Mouse (Mus musculus) c-Kit-negative CD71-positive TER-119-positive erythroid progenitor cells, embryonic 14.5 days (primary cell): ENCODE data around the gene Cbln1.

Source experiments
- DNase-seq: peaks from one replicate; pipeline ENCODE4 v3.0.0-alpha.2; 2013; ENCODE audit warnings: low read depth, low spot score

Cbln1 gene

DNA sequence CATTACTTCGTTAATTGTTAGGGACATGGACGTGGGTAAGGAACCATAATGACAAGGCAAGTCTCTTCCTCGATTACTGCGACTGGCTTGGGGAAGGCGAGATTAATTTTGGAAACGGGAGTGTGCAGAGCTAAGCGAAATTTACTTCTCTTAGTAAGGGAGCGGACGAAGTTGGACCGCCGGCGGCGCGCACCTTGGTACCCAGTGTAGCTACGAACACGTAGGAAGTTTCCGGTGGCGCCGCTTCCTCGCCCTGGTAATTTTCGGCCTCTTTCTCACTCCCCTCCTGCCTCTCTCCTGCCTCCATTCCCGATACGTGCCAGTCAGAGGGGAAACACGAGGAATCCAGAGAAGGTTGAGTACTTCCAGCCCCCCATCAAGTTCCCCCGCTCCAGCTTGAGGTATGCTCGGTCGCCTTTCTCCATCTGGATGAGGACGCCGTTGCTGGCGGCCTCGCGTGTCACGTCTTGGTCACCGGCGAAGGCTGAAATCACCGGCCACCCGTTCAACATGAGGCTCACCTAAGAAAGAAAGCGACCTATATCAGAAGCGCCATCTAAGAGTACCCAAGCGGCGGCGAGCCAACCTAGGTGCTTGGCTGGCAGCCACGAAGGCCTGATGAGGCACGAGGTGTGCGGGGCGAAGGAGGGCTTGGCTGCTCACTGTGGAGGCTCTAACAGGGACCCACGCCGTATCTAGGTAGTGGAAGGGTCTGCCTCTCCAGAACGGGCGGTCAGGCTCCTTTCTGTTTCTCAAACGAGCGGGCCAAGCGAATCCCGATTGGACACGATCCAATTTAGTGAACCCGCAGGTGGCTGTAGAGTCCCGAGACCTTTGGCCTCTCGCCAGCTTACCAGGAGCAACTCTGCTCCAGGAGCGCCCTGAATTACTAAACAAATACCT lies 2.2 kb downstream of the Cbln1 start:
- no peak for DNase-seq

DNA sequence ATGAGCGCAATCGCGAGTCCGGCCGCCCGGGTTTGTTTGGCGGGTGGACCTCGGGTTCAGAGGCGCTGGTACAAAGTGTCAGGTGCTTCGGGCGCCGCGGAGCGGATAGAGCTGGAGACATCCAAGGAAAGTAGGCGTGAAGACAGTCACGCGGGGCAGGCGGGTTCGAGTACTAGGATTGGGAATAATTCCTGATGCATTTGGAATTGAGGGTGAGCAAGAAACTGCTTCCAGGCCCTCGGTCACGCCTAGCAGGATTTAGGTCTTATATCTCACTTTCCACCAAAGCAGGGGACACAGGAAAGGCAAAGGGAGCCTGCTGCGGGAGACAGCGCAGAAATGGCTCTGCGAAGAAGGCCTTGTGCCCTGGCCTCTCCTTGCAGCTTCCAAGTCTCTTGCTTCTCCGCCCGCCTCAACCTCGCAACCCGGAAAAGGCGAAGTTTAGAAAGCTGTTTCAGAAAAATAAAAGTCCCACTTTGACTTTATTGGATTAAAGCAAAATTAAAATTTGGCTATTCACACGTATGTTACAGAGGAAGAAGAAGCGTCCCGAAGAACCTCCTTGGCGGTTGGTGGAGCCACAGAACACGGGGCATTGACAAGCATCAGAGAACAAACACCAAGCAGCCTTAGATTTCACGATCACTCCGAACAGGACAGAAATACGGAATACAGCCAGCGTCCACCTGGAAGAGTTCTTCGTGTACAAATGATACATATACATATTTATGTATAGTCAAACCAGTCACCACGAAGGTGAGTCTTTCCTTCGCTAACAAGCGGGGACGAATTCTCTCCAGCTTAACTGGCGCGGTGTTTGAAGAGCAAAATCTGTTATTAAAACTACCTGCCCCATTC lies 3.2 kb downstream of the Cbln1 start:
- no peak for DNase-seq

DNA sequence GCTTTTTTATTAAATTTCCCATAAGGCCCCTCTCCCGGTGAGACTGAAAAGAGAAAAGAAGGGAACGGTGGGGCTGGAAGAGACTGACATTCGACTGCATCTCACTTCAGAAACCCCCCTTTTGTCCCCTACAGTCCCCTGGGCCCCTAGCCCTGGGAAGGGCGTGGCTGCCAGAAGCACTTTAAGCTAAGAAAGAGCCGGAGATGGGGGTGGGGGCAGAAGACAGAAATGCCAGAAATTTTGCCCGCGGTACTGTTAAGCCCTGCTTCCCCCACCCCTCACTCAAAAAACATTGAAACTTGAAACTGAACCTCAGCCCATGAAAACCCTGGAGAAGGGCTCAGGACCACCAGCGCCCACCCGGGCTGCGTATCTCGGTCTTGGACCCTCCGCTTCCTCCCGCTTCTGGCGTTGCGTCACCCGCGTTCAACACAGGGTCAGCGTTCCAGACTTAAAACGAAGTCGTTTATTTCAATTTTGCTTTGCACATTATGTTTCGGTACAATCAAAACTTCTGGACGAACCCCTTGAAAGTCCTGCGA lies 3.9 kb downstream of the Cbln1 start:
- no peak for DNase-seq

DNA sequence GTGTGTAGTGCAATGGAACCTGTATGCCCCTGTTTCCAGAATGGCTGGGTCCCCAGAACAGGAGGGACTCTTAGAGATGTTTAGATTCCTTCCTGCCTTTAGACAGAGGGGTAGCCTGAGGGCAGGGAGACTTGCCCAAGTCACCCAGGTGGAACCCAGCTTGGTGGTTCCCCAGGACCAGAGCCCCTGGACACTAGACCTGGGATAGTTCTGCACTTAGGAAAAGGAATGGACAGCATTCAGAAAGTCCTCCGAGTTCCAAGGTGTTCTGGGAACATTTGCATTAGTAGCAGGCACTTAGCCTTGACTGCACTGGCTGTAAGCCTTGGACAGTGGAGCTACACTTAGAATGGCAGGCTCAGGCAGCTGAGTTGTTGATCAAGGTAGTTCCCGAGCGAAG lies 4.5 kb downstream of the Cbln1 start:
- no peak for DNase-seq

DNA sequence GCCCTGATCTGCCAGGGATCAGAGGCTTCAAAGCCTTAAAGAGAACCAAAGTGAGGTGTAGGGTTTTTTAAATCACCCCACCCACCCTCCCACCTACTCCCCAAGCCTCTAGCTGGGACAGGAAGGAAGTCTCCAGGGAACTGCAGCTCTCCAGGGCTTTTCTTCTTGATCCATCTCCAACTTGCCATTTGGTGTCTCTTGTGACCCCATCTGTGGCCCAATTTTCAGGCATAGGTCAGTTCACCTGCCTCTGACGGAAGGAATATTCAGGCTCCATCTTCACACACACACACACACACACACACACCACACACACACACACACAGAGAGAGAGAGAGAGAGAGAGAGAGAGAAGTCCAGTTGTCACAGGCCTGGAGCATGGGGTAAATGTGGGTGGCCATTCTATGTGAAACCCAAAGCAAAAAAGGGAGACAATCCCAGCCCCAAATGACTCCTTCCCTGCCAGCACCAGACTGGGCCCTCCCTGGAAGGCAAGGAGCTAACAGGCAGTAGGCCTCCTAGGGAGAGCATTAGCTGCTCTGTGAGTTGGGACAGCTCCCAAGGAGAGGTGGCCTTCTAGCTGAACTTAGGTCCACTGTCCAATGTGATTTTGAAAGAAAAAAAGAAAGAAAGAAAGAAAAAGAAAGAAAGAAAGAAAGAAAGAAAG lies 5.3 kb downstream of the Cbln1 start:
- DNase-seq: no peak

DNA sequence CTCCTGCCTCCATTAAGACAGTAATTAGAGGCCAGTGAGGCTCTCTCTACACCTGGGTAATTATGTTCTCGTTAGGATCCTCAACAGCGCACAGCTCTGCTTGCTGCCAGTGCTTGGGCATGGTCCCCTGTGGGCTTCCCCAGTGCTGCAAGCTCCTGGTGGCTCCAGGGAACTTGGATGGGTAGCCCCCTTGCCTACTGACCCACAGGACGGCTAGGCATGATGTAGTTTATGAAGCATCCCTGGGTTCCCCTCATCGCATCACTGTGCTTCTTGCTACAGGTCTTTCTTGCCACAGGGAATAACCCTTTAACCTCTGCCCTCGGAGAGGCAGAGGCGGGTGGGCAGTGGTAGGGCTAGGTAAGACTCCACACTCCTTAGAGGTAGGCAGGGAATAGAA lies 6.1 kb downstream of the Cbln1 start:
- DNase-seq: no peak

DNA sequence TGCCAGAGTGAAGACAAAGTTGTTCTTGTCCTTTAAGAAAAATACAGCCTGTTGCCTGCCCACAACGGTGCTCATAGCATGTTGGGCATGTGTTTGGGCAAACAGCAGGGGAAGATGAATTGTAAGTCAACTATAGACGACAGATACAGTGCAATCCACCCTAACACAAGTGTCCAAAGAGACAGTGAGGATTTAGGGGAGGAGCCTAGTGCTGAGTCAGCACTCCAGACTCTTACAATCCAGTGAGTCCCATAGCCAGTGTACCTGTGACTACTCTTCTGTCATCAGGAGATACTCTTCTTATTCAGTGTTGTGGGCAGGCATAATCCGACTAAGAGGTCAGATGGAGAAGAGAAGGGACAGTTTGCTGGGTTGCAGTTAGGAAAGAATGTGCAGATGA lies 8.0 kb downstream of the Cbln1 start:
- no peak for DNase-seq

DNA sequence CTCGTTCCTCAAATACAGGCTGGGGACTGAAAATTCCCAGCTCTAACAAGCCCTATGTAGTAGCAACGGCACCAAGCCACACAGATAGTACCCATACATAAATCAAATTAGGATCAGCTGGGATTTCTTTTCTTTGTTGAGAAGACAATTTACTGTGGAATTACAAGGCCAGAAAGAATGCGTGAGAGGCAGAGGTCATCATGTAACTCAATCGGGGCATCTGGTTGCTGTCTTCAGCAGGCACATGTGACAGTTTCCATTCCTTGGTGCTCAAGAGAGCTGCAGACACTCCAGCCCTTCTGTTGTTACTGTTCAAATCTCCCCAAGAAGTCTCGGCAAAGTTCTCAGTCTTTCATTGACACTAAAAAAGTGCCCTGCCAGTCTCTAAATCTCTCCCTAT lies 10.6 kb downstream of the Cbln1 start:
- DNase-seq: no peak

DNA sequence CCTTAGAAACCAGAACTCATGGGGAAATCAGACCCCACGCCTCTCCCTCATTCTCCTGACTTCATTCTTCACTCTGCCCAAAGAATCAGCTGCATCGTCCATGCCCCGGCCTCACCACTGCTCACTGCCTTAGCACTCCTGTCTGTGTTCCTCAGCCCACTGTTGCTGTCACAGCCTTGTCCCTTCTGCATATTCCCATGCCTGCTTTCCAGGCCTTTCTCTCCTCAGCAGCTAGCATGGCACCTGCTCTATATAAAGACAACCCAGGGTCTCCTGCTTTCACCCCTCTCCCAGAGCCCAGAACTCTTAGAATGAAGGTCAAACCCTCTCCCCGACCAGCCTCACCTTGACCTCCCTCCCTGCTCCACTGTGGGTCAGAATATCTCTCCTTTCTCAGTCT lies 15.5 kb downstream of the Cbln1 start:
- no peak for DNase-seq

DNA sequence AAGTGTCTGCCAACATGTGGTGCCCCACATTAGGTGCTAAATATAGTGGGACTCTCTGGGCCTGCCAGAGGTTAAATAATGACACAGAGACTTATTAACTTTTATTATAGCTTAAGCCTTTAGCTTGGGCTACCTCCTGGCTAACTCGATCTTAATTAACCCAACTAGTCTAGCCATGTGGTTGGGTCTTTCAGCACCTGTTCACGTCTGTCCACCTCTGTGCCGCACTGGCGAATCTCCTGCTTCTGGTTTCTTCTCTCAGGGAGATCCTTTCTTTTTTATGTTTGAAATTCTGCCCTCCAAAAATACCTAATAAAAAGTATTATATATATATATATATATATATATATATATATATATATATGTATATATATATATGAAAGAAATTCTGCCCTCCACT lies 19.6 kb downstream of the Cbln1 start:
- no peak for DNase-seq

DNA sequence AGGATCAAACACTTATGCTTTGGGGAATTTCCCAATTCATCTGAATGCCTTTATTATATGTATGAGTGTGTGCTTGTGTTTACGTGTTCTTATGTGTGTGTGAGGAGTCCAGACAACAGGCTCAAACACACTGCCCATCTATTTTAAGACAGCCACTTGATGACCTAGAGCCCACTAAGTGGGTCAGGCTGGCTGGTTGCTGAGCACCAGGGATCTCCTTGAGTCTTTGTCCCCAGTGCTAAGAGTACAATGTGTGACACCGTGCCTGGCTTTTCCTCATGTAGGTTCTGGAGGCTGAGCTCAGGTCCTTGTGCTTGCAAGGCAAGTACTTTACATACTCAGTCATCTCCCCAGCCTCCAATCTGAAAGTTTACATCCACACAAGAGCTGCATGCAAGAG lies 20.7 kb downstream of the Cbln1 start:
- DNase-seq: no peak

DNA sequence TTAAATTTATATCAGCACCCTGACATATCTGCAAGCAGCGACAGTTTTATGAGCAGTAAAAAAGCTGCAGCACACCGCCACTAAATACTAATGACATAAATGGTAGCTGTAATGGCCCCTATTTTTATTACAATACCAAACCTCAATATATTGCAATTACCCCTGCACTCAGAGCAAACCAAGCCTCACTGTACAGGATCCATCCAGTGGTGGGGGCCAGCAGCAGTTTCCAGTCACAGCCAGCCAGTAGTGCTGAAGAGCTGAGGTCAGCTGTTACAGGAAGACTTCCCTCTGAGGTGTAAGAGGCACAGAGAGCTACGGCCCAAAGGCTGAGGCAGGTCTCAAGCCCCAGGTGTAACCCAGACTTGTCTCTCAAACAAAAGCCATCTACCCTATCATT lies 37.8 kb downstream of the Cbln1 start:
- no peak for DNase-seq

DNA sequence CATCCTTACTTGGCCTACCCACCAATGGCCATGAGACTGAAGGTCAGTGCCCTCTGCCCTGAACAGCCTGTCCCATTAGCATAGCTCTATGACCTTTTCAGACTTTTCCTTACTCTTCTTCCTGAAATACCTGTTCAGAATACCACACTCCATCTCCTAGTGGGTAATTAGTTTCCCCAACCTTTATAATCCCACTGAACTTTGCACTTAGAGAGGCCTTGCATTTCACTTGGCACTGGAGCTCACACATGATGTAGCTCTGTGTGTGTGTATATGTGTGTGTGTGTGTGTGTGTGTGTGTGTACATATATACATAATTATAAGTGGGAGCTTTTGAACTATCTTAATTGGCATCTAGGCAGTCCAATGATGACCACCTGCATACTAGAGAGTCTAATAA lies 45.2 kb downstream of the Cbln1 start:
- no peak for DNase-seq

DNA sequence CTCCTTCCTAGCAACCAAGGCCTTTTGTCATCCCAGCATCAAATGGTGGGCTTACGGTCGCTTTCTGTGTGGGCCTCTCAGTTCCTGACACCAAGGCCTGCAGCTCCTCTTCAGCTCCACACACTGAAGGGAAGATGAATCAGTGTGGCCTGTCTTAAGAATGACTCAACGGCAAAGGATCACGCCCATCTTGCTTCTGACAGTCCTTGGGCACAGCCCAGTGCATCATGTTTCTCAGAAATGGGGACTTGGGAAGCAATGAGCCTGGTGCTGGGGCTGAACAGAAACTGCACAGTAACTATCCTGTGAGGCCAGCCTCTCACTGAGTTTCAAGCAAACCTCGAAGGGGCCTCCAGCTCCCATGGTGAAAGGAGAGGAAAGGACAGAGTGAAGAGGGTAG lies 47.7 kb downstream of the Cbln1 start:
- DNase-seq: no peak

DNA sequence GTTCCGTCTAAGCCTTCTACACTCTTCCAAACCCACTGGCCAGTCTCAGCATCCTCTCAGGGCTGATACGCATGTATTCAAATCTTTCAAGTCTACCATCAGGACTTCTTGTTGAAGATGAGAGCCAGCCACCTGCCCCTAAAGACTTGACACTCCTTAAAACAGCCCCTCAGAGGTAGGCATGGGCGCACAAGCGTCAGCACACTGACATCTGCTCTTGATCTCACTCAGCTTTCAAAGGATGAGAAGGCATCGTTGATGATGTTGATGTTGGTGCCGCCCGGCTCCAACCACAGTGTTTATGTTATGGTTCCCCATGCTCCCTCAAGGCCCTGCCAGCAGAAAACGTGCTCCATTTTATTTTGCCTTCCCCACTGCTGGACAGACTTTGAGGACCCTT lies 50.7 kb downstream of the Cbln1 start:
- DNase-seq: no peak
